Mouse (Mus musculus) fat pad, adult 2 months (tissue): ENCODE results near the gene C2cd4a.

ENCODE experiments used
- DNase-seq: peaks from one replicate; pipeline ENCODE4 v3.0.0-alpha.2; 2011; ENCODE audit warnings: low read depth, low spot score; ENCODE audit errors: extremely low read depth

C2cd4a gene

DNA sequence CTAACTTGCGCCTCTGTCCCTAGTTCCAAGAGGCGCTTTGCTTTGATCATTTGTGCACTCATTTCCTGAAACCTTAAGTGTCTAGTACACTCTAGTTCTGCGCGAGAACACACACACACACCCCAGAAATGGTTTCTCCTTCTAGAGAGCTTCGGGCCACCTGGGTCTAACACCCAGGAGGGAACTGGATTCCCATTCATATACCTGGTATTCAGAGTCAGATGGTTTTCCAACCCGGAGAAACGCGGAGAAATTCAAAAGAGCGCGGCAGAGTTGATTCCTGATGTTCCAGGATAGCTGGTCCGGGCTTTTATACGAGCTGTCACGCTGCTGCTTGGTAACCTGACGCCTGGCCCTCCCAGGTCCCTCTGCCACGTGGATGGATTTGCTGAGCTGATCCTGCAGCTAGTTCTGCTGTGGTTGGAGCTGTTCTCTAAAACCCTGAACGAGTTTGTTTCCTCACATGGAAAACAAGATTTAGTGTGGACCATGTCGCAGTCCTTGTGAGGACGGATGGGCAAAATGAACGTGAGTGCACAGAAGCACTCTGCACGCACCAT lies at the start of gene C2cd4a:
Gene C2cd4a, minus strand, starts transcription at position 285 of the 560 bp plus-strand sequence.
- DNase-seq, result no peak

DNA sequence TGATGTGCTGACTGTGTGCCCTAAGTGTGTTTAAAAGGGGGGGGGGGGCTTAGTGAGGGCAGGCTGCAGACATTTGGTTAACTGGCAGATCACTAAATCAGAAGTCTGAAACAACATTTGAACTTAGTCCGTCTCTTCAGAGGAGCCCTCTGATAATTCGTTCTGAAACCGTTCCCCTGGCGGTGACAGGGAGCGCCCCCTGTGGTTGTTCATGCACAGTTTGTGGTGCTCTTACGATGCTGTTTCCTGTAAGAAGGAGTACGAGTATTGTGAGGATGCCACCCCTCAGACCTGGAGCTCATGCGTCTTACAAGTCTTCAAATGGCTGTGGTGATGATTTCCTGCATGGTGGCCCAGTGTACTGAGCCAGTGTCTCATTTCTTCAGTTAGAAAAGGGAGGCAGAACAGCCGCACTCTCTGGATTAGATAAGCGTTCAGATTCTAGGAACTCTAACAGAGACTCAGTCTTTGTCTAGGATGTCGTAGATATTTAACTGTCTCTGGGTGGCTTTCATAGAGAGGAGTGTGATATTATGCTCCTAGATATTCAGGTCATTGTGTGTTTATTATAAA lies 46.2 kb upstream of the C2cd4a start:
- DNase-seq, result no peak

DNA sequence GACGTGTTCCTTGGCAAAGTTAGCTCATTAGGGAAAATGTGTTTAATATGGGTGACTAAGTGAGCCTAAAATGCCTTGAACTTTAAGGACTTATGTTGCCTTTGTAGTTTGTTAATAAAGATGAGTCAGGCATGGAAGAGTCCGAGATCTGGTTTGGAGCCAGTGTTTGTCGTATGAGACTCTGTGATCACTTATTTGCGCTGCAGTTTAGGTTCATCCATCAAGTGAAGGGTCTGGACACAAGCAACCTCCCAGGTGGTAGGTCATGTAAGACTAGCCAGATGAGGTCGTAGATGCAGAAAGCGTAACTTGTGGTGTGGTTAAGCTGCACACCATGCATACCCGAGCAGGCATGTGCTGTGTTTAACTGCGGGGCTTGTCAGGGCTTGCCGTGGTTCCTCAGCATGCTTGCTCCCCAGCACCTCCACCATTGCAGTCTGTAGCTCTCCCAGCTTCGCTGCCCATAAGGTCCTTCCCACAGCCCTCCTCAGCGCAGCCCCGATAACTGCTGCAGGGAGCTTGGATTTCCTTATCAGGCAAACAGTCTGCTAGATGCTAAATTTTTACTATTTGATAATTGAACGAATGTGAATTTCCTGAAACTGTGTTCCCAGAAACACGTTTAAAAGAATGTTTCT lies 45.1 kb upstream of the C2cd4a start:
- no peak for DNase-seq

DNA sequence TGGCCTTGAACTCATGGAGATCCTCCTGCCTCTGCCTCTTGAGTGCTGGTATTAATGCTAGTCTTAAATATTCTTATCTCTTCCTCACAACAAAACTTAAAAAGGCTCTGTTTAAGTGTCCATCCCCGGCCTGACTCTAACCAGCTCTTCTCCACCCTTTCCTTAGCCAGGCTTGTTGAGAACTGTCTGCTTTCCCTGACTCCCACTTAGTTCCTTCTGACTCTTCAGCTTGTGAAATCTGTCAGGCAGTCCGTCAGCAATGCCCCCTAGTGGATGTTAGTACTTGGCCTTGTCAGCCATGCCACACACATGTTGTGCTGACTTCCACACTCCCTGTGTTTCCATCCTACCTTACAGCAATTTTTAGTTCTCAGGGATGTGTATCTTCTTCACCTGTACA lies 43.2 kb upstream of the C2cd4a start:
- DNase-seq, result no peak

GRCm38 (mm10) chr9:67874522-67875222 lies 42.5 kb upstream of the C2cd4a start:
- DNase-seq, result no peak

DNA sequence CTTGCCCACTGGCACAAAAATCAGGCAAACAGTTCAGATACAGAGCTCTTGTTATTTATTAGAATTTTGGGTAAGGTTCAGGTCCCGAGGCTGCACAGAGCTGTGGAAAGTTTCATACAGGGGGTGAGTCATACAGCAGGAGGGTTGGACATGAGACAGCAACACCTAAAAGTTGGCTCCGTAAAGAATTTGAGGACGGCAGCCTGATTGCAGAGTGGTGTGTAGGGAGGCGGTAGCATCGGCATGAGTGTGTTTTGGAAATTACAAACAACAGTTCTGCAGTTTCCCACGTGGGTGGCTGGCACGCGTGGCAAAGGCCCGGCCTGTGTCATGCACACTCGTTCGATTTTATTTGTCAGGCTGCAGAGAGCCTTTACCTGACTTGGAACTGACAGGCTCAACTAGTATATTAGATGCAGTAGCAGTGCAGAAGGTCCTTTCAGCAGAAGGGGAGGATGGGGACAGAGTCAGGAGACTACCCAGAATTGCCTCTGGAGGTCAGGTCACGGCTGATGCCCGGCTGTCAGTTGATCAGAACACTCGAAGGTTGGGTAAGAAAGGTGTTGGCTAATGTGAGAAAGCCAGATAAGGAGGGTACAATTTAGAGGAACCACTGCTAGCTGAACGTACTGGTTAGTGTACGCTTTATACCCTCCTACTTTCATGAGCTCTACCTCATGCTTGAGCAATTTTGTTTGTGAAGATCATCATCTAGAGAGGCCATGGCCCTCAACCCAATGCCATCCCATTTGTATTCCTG lies 37.7 kb upstream of the C2cd4a start:
- peak; percentile 5 for DNase-seq

DNA sequence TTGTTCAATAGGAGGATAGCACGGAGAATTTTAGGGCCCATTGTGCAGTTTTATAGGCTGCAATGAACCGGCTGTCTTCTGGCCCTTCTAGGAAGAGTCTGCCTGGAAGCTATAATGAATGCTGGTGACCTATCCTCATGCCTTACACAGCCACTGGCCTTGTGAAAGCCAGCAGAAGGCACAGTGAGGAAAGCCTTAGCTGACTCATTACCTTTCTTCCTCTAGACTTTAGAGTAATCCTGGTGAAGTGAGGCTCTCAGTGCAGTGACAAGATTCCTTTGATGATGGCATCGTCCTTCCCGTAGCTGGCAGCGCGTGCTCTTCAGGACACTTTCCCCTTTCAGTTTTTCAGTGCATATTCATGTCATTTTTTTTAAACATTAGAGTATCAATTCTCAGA lies 35.3 kb upstream of the C2cd4a start:
- DNase-seq, result no peak

DNA sequence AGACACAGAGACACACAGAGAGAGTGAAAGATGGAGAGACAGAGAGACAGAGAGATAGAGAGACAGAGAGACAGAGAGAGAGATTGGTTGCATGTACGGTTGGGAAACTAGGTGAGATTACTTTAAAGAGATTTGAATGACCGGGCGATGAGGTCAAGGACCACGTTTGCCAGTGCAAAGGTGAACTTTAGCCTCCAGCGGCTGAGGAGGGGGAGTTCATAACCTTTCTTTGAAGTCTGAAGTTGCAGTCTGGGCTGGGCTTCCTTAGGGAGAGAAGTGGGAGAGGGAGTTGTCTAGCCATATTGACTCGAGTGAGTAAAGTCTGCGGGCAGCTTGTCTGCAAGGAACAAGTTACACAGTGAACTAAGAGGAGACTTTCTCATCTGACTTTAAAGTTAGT lies 33.3 kb upstream of the C2cd4a start:
- DNase-seq, result no peak

GRCm38 (mm10) chr9:67864011-67864410 lies 31.9 kb upstream of the C2cd4a start:
- no peak for DNase-seq

- no peak for DNase-seq
These were observed 31.2 kb upstream of the C2cd4a start for GRCm38 (mm10) chr9:67863332-67863731.

DNA sequence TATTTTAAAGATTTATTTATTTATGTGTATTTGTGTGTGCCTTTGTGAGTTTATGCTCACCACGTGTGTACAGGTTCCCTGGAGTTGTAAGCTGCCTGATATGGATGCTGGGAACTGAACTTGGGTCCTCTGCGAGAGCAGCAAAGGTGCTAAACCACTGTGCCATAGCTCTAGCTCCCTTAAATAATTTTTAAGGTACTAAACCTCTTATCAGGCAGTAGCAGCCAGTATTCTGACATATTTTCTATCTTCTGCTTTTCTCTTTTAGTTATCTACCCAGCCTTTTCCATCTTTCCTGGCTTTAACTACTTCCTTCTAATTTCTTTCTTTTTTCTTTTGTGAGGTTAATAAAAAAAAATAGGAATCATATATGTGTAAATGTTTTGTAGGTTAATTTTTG lies 28.1 kb upstream of the C2cd4a start:
- no peak for DNase-seq

DNA sequence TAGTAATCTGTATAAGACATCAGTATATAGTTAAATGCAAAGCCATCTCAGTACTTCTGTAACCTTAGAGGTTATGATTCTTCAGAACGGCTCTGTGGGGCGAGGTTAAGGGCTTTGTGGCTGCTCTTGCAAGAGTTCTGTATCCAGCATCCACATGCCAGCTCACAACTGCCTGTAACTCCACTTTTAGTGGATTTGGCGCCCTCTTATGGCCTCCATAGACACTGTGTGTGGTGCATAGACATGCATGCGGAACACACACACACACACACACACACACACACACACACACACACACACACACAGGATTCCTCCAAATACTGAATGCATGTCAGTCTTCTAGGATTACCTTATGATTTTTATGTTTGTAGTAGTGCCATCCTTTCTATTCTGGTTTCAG lies 19.0 kb upstream of the C2cd4a start:
- DNase-seq, result no peak

- DNase-seq, result no peak
These were observed 17.7 kb upstream of the C2cd4a start for GRCm38 (mm10) chr9:67849846-67850245.

- no peak for DNase-seq
These were observed 17.3 kb upstream of the C2cd4a start for GRCm38 (mm10) chr9:67849397-67849796.

DNA sequence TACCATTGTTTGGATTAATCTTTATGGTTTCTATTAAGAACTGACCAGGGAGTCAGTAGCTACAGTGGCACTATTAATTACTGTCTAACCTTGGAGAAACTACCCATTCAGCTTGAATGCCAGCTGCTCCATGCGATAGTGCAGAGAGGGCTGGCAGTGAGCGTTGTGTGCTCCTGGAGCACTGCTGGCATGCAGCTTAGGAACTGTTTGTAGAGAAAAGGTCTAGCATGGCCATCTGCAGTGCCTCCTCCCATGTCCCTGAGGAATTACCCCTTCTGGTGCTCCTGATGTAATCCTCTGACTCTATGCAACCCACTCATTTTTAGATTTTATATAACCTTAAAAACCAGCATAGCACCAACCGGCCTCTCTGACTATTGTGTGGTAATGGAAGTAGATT lies 15.5 kb upstream of the C2cd4a start:
- no peak for DNase-seq

- no peak for DNase-seq
These were observed 14.0 kb upstream of the C2cd4a start for GRCm38 (mm10) chr9:67846089-67846488.

GRCm38 (mm10) chr9:67845648-67846047 lies 13.5 kb upstream of the C2cd4a start:
- DNase-seq, result no peak

GRCm38 (mm10) chr9:67845012-67845411 lies 12.9 kb upstream of the C2cd4a start:
- peak; percentile 63 for DNase-seq

GRCm38 (mm10) chr9:67842797-67843196 lies 10.7 kb upstream of the C2cd4a start:
- no peak for DNase-seq

DNA sequence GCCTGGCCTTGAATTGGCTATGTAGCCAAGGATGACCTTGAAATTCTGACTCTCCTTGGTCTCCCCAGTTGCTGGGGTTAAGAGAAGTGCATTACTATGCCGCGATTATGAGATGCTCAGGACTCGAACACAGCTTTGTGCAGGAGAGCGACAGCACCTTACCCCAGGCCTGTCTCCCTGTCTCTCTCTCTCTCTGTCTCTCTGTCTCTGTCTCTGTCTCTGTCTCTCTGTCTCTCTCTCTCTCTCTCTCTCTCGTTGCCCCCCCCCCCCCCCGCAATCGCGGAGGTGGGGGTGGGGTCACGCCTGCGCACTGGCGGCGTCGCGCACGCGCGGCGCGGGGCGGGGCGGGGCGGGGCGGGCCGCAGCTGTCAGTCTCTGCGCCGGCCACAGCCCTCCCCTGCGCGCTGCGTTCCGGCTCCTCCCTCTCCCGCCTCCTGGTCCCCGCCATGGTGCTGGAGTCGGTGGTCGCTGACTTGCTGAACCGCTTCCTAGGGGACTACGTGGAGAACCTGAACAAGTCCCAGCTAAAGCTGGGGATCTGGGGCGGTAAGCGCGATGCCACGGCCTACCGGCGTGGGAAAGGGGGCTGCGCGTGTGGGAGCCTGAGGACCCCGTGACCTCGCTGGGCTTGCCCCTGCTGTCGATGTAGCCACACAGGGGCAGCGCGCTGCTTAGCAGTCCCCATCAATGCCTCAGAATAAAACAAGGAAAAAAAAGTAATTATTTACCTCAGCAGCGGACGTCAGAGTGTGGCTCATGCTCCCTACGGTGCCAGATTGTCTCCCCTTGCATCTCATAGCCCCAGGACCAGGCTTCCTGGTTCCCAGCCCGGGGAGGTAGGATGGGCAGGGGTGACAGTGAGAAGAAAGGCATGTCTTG lies 8.1 kb upstream of the C2cd4a start, which contains the start of gene Vps13c:
Gene Vps13c, plus strand, starts transcription at position 416 of the 879 bp plus-strand sequence.
- DNase-seq, result no peak
